Mouse (Mus musculus): ENCODE data around the gene Hs1bp3.

Gene Hs1bp3

GRCm38 (mm10) chr12:8365336-8365735 lies 52.1 kb downstream of the Hs1bp3 start:
- DNase-seq = peak; percentile 83

GRCm38 (mm10) chr12:8365905-8366576 lies 52.8 kb downstream of the Hs1bp3 start:
- DNase-seq = no peak

GRCm38 (mm10) chr12:8366688-8367087 lies 53.5 kb downstream of the Hs1bp3 start:
- no peak for DNase-seq

- no peak for DNase-seq
These were observed 58.7 kb downstream of the Hs1bp3 start for GRCm38 (mm10) chr12:8371746-8372510.

GRCm38 (mm10) chr12:8372511-8373180 lies 59.4 kb downstream of the Hs1bp3 start:
- DNase-seq = no peak

- DNase-seq = no peak
These were observed 60.5 kb downstream of the Hs1bp3 start for GRCm38 (mm10) chr12:8373741-8374140.

GRCm38 (mm10) chr12:8377169-8377568 lies 63.9 kb downstream of the Hs1bp3 start:
- no peak for DNase-seq

- no peak for DNase-seq
These were observed 64.9 kb downstream of the Hs1bp3 start for GRCm38 (mm10) chr12:8377955-8378620.

GRCm38 (mm10) chr12:8379795-8380521 lies 66.7 kb downstream of the Hs1bp3 start:
- peak; percentile 94 for DNase-seq

- DNase-seq = no peak
These were observed 67.7 kb downstream of the Hs1bp3 start for GRCm38 (mm10) chr12:8380944-8381343.

- no peak for DNase-seq
These were observed 68.7 kb downstream of the Hs1bp3 start for GRCm38 (mm10) chr12:8381940-8382339.

- DNase-seq = no peak
These were observed 70.6 kb downstream of the Hs1bp3 start for GRCm38 (mm10) chr12:8383822-8384221.

- DNase-seq = peak; percentile 63
These were observed 73.3 kb downstream of the Hs1bp3 start for GRCm38 (mm10) chr12:8386451-8387011.

- no peak for DNase-seq
These were observed 74.0 kb downstream of the Hs1bp3 start for GRCm38 (mm10) chr12:8387281-8387680.

- no peak for DNase-seq
These were observed 75.5 kb downstream of the Hs1bp3 start for GRCm38 (mm10) chr12:8388529-8389414.

GRCm38 (mm10) chr12:8393226-8393625 lies 80.0 kb downstream of the Hs1bp3 start:
- no peak for DNase-seq

All from kidney, postnatal 14 days (tissue).